Mouse (Mus musculus) stomach, postnatal 0 days (tissue): ENCODE measurements around the gene Agtrap. TPM values are rescaled to one million over a fixed set of nuclear protein-coding genes. Genes with fewer than 3 reads are reported as not detected.

Experiments used
- ATAC-seq: fragments of 200-750 bp; cut with Nextera tagmentation; 2 replicates; pipeline ENCODE4 v1.8.0; 2017; ENCODE audit not compliant: low FRiP score, low TSS enrichment
- DNase-seq: peaks from one replicate; pipeline ENCODE4 v3.0.0-alpha.2; 2016; ENCODE audit warnings: low spot score
- H3K27ac ChIP-seq: fragments of 300-500 bp; sonication (generic); replicated peaks from 2 replicates; pipeline ENCODE4 v1.5.1; 2014; ENCODE audit warnings: mild to moderate bottlenecking, control low read depth
- H3K27me3 ChIP-seq: fragments of 300-500 bp; sonication (generic); 2 replicates; pipeline ENCODE4 v1.6.1; 2014; ENCODE audit warnings: low read length; ENCODE audit not compliant: control insufficient read depth, insufficient read depth
- H3K36me3 ChIP-seq: fragments of 300-500 bp; sonication (generic); 2 replicates; pipeline ENCODE4 v1.6.1; 2014; ENCODE audit warnings: low read length, mixed read lengths; ENCODE audit not compliant: control insufficient read depth, insufficient read depth
- H3K4me1 ChIP-seq: fragments of 300-500 bp; sonication (generic); replicated peaks from 2 replicates; pipeline ENCODE4 v1.6.1; 2014; ENCODE audit warnings: antibody characterized with exemption; ENCODE audit not compliant: control insufficient read depth, insufficient read depth
- H3K4me2 ChIP-seq: fragments of 300-500 bp; sonication (generic); replicated peaks from 2 replicates; pipeline ENCODE4 v1.6.1; 2014; ENCODE audit warnings: low read depth, mild to moderate bottlenecking, control low read depth, moderate library complexity
- H3K4me3 ChIP-seq: fragments of 300-500 bp; sonication (generic); 2 replicates; pipeline ENCODE4 v1.5.1; 2014; ENCODE audit warnings: low read depth, low read length, control low read depth
- H3K9ac ChIP-seq: fragments of 300-500 bp; sonication (generic); 2 replicates; pipeline ENCODE4 v1.6.1; 2014; ENCODE audit warnings: mild to moderate bottlenecking, low read length, control low read depth, mixed read lengths
- H3K9me3 ChIP-seq: fragments of 300-500 bp; sonication (generic); 2 replicates; pipeline ENCODE4 v1.6.1; 2016; ENCODE audit warnings: low read length; ENCODE audit not compliant: control insufficient read depth
- CTCF ChIP-seq: IDR thresholded peaks from 2 replicates; pipeline ENCODE4 v1.5.1; 2016; ENCODE audit warnings: antibody characterized with exemption, low read depth, mild to moderate bottlenecking, moderate library complexity
- EP300 ChIP-seq: optimal IDR thresholded peaks from 2 replicates; pipeline ENCODE3; 2016; ENCODE audit warnings: antibody characterized with exemption
- WGBS: fragments of 180-500 bp; shearing (Covaris S2); extraction: QIAGEN DNeasy Blood & Tissue Kit; methylation state at CpG from one replicate; pipeline ENCODE4 v1.1.7; 2014; 5-methylcytosine and 5-hydroxymethylcytosine counted together
- polyA plus RNA-seq: library from polyadenylated mRNA; unstranded; fragments of >200 nt; fragmentation: Nextera tagmentation; extraction: Ambion mirVana; gene quantifications from 2 replicates; pipeline ENCODE4 v1.2.1, GENCODE M21; 2015

Agtrap gene
- polyA plus RNA-seq, 1 experiment from 2014 or later: 26.9 TPM

- WGBS: 53% methylated on average over 21 of the region's 21 CpGs
- no peak for DNase-seq
Measured at GRCm38 (mm10) chr4:148083176-148083899, 4.5 kb downstream of the Agtrap start.

GRCm38 (mm10) chr4:148082257-148083044 lies 5.4 kb downstream of the Agtrap start:
- H3K36me3 ChIP-seq: peaks cover 6% of the 10 kb centered on the region
- 50% methylated on average over 12 of the region's 12 CpGs for WGBS
- no peak overlapping the region for H3K4me2 ChIP-seq
- peak; percentile 81 for TF ChIP-seq CTCF
- no peak for TF ChIP-seq EP300
- no peaks in the 10 kb centered on the region for H3K27me3 ChIP-seq
- DNase-seq (peak; percentile 73), ATAC-seq (peak; percentile 19; the same call in 1 of the 2 replicates)
- peak overlapping the region; percentile 53; the same call in 1 of the 2 replicates for H3K27ac ChIP-seq
- H3K9me3 ChIP-seq: no peaks in the 10 kb centered on the region
- H3K4me1 ChIP-seq: no peaks in the 10 kb centered on the region
- H3K4me3 ChIP-seq: no peak overlapping the region
- no peak overlapping the region for H3K9ac ChIP-seq

More at GRCm38 (mm10) chr4:148083176-148083899, 4.5 kb downstream of the Agtrap start:
- Histone ChIP-seq H3K27me3 (no peaks in the 10 kb centered on the region), H3K27ac (peak overlapping the region; percentile 53), H3K4me1 (no peaks in the 10 kb centered on the region; the same call in 1 of the 2 replicates), H3K4me3 (no peak overlapping the region), H3K4me2 (no peak overlapping the region), H3K9me3 (no peaks in the 10 kb centered on the region), H3K9ac (no peak overlapping the region), H3K36me3 (peaks cover 6% of the 10 kb centered on the region)
- no peak for ATAC-seq
- TF ChIP-seq CTCF (no peak), EP300 (no peak)

- 91% methylated on average over 10 of the region's 10 CpGs for WGBS
- H3K9me3 ChIP-seq: no peaks in the 10 kb centered on the region
- no peaks in the 10 kb centered on the region for H3K27me3 ChIP-seq
- TF ChIP-seq EP300 (no peak), CTCF (no peak)
- no peak overlapping the region for H3K4me2 ChIP-seq
- ATAC-seq (no peak), DNase-seq (no peak)
- H3K36me3 ChIP-seq: peaks cover 6% of the 10 kb centered on the region
- no peak overlapping the region for H3K27ac ChIP-seq
- H3K4me3 ChIP-seq: no peak overlapping the region
- no peaks in the 10 kb centered on the region for H3K4me1 ChIP-seq
- H3K9ac ChIP-seq: no peak overlapping the region
Measured at GRCm38 (mm10) chr4:148081201-148081600, 6.6 kb downstream of the Agtrap start.

DNA sequence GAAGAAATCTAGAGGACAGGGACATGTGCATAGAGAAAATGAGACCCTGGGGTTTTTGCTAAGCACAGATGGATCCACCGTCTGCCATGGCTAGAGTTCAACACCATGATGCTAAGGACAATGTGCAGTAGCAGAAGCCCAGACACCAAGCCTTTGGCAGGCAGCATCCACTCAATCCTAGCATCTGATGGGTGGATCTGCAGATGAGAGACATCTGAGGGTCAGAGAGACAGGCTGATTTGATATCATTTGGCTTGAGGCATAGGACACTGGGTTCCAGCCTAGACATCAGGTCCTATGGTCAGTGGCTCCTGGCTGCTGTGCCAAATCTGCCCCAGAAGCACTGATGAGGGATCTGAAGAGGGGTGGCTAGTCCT lies 7.2 kb downstream of the Agtrap start:
- DNase-seq (no peak), ATAC-seq (no peak)
- H3K4me2 ChIP-seq: no peak overlapping the region
- no peak overlapping the region for H3K4me3 ChIP-seq
- no peaks in the 10 kb centered on the region for H3K27me3 ChIP-seq
- H3K36me3 ChIP-seq: peaks cover 6% of the 10 kb centered on the region
- H3K27ac ChIP-seq: no peak overlapping the region
- H3K4me1 ChIP-seq: no peaks in the 10 kb centered on the region
- H3K9me3 ChIP-seq: no peaks in the 10 kb centered on the region
- TF ChIP-seq CTCF (no peak), EP300 (no peak)
- WGBS: 88% methylated on average over 1 of the region's 1 CpGs
- no peak overlapping the region for H3K9ac ChIP-seq

DNA sequence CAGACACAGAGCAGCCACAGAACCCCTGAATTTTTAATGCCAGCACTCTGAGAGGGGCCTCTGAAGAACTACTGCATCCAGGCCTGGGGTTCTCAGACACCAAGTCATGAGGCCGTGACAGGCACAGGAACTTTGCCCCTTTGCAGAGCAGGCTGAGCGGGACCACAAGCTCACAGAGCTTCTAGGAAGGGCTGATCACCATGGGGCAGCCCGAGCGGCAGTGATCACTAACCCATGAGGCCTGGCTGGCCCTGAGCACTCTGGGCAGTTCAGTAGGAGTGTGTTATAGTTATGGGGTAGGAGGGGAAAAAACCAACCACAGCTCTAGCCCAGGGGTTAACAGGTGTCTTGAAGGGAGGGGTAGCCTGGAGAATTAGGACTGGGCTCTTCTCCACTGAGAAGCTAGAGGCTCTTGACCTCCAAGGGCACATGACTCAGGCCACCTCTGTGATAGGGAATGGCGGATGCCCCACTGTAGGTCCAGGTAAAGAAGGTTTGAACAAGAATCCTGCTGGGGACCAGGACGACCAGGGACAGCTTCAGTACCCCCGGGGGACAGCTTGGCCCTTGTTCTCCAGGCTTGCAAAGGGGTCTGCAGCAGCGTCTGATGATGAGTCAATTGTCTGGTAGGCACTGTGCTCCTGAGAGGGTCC lies 7.8 kb downstream of the Agtrap start:
- 86% methylated on average over 8 of the region's 8 CpGs for WGBS
- Histone ChIP-seq H3K27ac (no peak overlapping the region), H3K9me3 (no peaks in the 10 kb centered on the region), H3K4me3 (no peak overlapping the region), H3K4me1 (no peaks in the 10 kb centered on the region), H3K27me3 (no peaks in the 10 kb centered on the region), H3K9ac (no peak overlapping the region), H3K36me3 (peaks cover 6% of the 10 kb centered on the region), H3K4me2 (no peak overlapping the region)
- DNase-seq: no peak
- ATAC-seq: no peak
- TF ChIP-seq EP300 (no peak), CTCF (no peak)
